Mouse (Mus musculus) liver, adult 2 months (tissue): Measurements from ENCODE around the gene Apba2. TPM values are rescaled to one million over a fixed set of nuclear protein-coding genes. Genes with fewer than 3 reads are reported as not detected.

Experiments used
- DNase-seq: peaks from one replicate; pipeline ENCODE4 v3.0.0-alpha.2; 2011; ENCODE audit warnings: low read depth, low spot score; ENCODE audit errors: extremely low read depth
- H3K27ac ChIP-seq: fragments of 200-500 bp; replicated peaks from 2 replicates; pipeline ENCODE4 v1.5.1; 2012; ENCODE audit warnings: low read depth, mild to moderate bottlenecking, control low read depth, inconsistent platforms, low read length; ENCODE audit not compliant: insufficient read depth
- H3K27me3 ChIP-seq: fragments of 200-500 bp; 2 replicates; pipeline ENCODE4 v1.6.1; 2012; ENCODE audit warnings: mild to moderate bottlenecking, moderate library complexity, low read length, inconsistent platforms; ENCODE audit not compliant: control insufficient read depth, insufficient read depth
- H3K36me3 ChIP-seq: fragments of 200-500 bp; 2 replicates; pipeline ENCODE4 v1.6.1; 2012; ENCODE audit warnings: low read length, inconsistent platforms; ENCODE audit not compliant: control insufficient read depth, insufficient read depth
- H3K4me1 ChIP-seq: fragments of 200-500 bp; 2 replicates; pipeline ENCODE4 v1.6.1; 2011; ENCODE audit warnings: low read length; ENCODE audit not compliant: control insufficient read depth, insufficient read depth
- H3K4me3 ChIP-seq: fragments of 200-500 bp; 2 replicates; pipeline ENCODE4 v1.5.1; 2011; ENCODE audit warnings: low read depth, mild to moderate bottlenecking, control low read depth, low read length, moderate library complexity; ENCODE audit not compliant: insufficient read depth
- H3K79me2 ChIP-seq: fragments of 200-500 bp; 2 replicates; pipeline ENCODE4 v1.6.1; 2012; ENCODE audit warnings: inconsistent platforms, mild to moderate bottlenecking, low read length, moderate library complexity; ENCODE audit not compliant: control insufficient read depth, insufficient read depth
- H3K9ac ChIP-seq: fragments of 200-500 bp; 2 replicates; pipeline ENCODE4 v1.6.1; 2012; ENCODE audit warnings: low read depth, mild to moderate bottlenecking, control low read depth, inconsistent platforms, low read length
- CTCF ChIP-seq: fragments of 200-500 bp; IDR thresholded peaks from 2 replicates; pipeline ENCODE4 v1.5.1; 2011; ENCODE audit warnings: low read depth, low read length, control low read depth
- POLR2A ChIP-seq: fragments of 200-500 bp; IDR thresholded peaks from 2 replicates; pipeline ENCODE4 v1.6.1; 2011; ENCODE audit warnings: low read length, control low read depth; ENCODE audit not compliant: insufficient read depth; ENCODE audit errors: extremely low read depth
- WGBS: fragments of 180-500 bp; shearing (Covaris S2); methylation state at CpG from one replicate; pipeline ENCODE4 v1.1.7; 2018; 5-methylcytosine and 5-hydroxymethylcytosine counted together
- polyA plus RNA-seq: library from polyadenylated mRNA; depleted of rRNA; stranded (reverse); fragments of >200 nt; gene quantifications from 2 replicates; pipeline ENCODE4 v1.2.3, GENCODE M21; 2012
- total RNA-seq: library from RNA; depleted of rRNA; stranded (reverse); fragments of >200 nt; gene quantifications from 2 replicates; pipeline ENCODE4 v1.2.3, GENCODE M21; 2014

Gene Apba2
- total and polyA plus RNA-seq, 2 experiments: 0.11 TPM; not detected in 1

GRCm38 (mm10) chr7:64770779-64771390, 269.4 kb downstream of the Apba2 start:
- no peak overlapping the region for H3K9ac ChIP-seq
- no peaks in the 10 kb centered on the region for H3K36me3 ChIP-seq
- WGBS: 84% methylated on average over 8 of the region's 8 CpGs
- peak overlapping the region; percentile 15; the same call in 1 of the 2 replicates for H3K4me3 ChIP-seq
- peak; percentile 57 for DNase-seq
- H3K27ac ChIP-seq: no peak overlapping the region
- H3K4me1 ChIP-seq: no peaks in the 10 kb centered on the region
- TF ChIP-seq CTCF: no peak
- no peak for TF ChIP-seq POLR2A
- no peaks in the 10 kb centered on the region for H3K79me2 ChIP-seq
- no peaks in the 10 kb centered on the region for H3K27me3 ChIP-seq

GRCm38 (mm10) chr7:64773465-64773864, 272.0 kb downstream of the Apba2 start:
- Histone ChIP-seq H3K4me1 (no peaks in the 10 kb centered on the region), H3K79me2 (no peaks in the 10 kb centered on the region), H3K9ac (no peak overlapping the region), H3K27ac (no peak overlapping the region), H3K27me3 (no peaks in the 10 kb centered on the region), H3K4me3 (no peak overlapping the region), H3K36me3 (no peaks in the 10 kb centered on the region)
- WGBS: 44% methylated on average over 10 of the region's 10 CpGs
- DNase-seq: peak; percentile 55
- TF ChIP-seq CTCF (peak; percentile 68), POLR2A (no peak)

DNA sequence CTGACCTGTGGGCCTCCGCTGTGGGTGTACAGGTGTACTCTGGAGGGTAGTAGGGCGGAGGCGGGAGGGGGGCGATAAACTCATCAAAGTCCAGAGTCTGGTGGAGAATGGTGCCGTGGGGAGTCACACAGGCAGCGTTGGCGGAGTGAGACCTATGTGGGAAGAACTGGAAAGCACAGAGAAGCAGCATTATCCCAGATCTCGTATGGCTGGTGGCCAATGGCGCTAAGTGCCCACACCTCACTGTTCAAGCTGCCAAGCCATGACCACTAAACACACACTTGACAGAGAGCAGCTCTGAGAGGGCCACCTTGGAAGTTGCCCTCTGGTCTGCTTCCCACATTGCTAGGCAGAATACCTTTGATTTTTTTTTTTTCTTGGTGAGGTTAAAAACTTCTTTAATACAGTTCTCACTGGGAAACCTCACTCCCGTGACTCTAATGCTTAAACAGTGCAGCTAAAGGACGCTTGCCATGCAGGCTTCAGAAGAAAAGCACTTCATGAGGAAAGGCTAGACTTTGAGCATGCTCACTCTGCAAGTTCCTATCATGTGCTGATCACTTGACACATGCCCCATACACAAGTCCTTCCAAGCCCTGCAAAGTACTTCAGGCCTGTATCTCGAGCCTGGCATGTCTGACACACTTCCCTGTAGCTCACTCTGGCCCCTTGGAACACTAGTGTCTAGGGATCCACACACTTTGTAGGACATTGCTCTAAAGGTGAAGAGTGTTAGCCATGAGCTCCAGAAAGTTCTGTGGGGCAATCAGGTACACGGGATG, 275.4 kb downstream of the Apba2 start:
- H3K27me3 ChIP-seq: no peaks in the 10 kb centered on the region
- H3K79me2 ChIP-seq: no peaks in the 10 kb centered on the region
- no peak overlapping the region for H3K9ac ChIP-seq
- 84% methylated on average over 13 of the region's 13 CpGs for WGBS
- H3K36me3 ChIP-seq: no peaks in the 10 kb centered on the region
- H3K4me1 ChIP-seq: no peaks in the 10 kb centered on the region
- no peak overlapping the region for H3K27ac ChIP-seq
- TF ChIP-seq CTCF (no peak), POLR2A (no peak)
- no peak for DNase-seq
- no peak overlapping the region for H3K4me3 ChIP-seq

- no peaks in the 10 kb centered on the region for H3K4me1 ChIP-seq
- no peaks in the 10 kb centered on the region for H3K79me2 ChIP-seq
- no peak overlapping the region for H3K27ac ChIP-seq
- H3K27me3 ChIP-seq: no peaks in the 10 kb centered on the region
- DNase-seq: no peak
- no peak overlapping the region for H3K4me3 ChIP-seq
- TF ChIP-seq POLR2A: no peak
- no peak for TF ChIP-seq CTCF
- H3K36me3 ChIP-seq: no peaks in the 10 kb centered on the region
- no peak overlapping the region for H3K9ac ChIP-seq
- WGBS: 87% methylated on average over 4 of the region's 4 CpGs
Observed at GRCm38 (mm10) chr7:64779501-64779900, 278.0 kb downstream of the Apba2 start.

DNA sequence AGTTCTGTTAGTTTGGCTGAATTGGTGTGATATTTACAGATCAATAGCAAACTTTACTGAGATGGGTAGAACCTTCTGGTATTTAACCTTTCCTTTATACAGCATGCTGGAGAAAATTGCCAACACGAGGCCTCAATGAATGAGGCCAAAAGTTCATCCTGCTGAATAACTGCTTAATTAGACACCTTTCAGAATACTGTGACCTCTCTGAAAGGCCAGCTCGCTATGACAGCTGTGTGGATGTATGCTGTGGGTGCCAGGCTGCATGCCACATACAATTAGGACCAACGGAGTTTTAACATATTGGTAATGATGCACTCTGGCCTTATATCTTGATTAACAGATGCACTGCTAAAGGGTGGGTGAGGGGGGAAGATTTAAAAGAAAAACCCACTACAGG, 283.5 kb downstream of the Apba2 start:
- H3K9ac ChIP-seq: no peak overlapping the region
- H3K79me2 ChIP-seq: no peaks in the 10 kb centered on the region
- H3K27me3 ChIP-seq: no peaks in the 10 kb centered on the region
- TF ChIP-seq CTCF (no peak), POLR2A (no peak)
- H3K4me3 ChIP-seq: no peak overlapping the region
- DNase-seq: no peak
- no peaks in the 10 kb centered on the region for H3K4me1 ChIP-seq
- H3K27ac ChIP-seq: no peak overlapping the region
- no peaks in the 10 kb centered on the region for H3K36me3 ChIP-seq
- 72% methylated on average over 3 of the region's 3 CpGs for WGBS

GRCm38 (mm10) chr7:64791145-64791544, 289.6 kb downstream of the Apba2 start:
- no peaks in the 10 kb centered on the region for H3K27me3 ChIP-seq
- no peak overlapping the region for H3K9ac ChIP-seq
- no peaks in the 10 kb centered on the region for H3K4me1 ChIP-seq
- DNase-seq: no peak
- WGBS: 83% methylated on average over 9 of the region's 9 CpGs
- no peaks in the 10 kb centered on the region for H3K79me2 ChIP-seq
- H3K4me3 ChIP-seq: no peak overlapping the region
- no peaks in the 10 kb centered on the region for H3K36me3 ChIP-seq
- TF ChIP-seq POLR2A: no peak
- no peak for TF ChIP-seq CTCF
- H3K27ac ChIP-seq: no peak overlapping the region
